Mouse (Mus musculus) cerebellum, adult 8-10 months (tissue): ENCODE measurements around the gene Cfap74.
"Not testable (repeated sequence)": the region's sequence is repeated elsewhere in the genome, so short reads cannot be mapped to it uniquely, and the experiment has no call there.

Experiments used
- DNase-seq: peaks from one replicate; pipeline ENCODE4 v3.0.0; 2022

The Cfap74 gene

DNA sequence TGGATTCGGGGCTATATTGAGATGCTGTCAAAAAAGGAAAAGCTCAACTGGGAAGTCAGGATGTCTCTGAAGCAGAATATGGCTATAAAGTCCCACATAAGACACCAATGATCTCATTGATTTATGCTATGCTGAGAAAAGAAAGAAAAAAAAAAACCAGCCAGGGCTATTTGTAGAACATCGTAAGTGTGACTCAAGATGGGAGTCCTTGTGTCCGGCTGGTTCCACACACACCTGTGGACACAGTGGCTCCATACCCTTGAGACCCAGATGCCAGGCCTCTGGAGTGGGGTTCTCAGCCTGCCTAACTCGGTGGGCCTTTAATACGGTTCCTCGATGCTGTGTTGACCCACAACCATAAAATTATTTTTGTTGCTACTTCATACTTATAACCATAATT, 3.1 kb downstream of the Cfap74 start:
- no peak for DNase-seq

DNA sequence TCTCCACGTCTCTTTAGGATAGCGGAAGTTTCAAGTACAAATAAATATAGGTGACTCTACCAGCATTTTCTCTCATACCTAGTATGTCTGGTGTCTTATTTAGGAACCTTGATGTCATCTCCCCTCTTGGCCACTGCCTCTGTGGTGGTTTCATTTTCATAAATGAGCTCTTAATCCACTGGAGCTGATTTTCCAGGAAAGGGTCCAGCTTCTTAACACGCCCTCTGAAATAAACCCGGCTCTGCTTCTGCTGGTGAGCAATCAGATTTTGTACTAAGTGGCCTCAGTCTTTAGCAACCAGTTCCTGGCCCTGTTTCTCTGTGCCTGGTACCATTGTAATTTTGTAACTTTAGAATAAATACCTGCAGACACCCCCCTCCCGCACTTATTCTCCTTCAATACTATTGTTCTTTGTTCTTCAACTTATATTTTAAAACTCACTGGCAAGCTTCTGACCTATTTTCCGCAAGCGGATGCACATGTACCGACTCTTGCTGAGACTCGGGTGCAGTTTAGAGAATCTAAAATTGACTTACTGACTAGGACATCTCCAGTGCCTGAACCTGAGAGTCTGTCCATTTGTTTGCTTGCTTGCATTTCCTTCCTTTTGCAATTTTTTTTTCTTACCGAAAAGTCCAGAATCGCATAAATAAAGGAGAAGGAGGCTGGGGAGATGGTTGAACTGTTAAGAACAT, 4.8 kb downstream of the Cfap74 start:
- DNase-seq: no peak

DNA sequence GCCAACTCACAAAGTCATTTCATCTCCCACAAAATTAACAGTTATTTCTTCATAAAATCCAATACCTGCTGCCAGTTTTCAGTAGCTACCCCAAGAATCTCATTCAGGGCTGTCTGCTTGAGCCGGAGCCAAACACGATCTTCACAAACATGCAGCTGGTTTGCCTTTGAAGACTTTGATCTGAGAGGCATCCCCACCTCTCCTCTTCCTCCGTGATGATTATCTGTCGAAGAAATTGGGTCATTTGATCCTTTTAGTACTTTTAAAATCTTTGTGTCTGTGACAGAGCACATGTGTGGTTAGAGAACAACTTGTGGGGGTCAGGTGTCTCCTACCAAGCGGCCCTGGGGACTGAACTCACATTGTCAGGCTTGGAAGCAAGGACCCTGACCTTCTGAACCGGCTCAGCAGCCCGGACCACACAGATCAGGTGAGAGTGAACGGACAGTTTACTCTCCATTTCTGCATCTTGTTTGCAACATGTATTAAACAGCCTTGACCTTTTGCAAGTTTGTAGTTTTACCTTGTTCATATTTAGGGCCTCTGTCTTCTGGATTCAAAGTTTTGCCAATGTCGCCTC, 5.8 kb downstream of the Cfap74 start:
- no peak for DNase-seq

DNA sequence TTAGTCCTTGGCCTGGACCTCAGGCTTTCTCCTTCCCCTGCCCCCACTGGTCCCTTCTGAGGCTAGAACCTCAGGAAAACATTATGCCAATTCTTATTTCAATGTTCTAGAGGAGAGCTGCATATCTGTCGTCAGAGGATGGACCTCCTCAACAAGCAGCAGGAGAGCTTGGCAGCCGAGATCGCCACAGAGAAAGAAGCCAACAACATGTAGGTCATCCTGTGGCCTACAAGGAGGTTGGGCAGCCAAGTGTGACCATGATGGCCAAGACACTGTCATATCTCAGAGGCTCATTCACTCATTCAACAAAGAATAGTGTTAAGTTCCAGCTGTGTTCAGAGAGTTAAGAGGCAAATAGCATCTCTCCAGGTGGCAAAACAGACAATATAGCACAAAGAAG, 11.1 kb downstream of the Cfap74 start:
- DNase-seq: peak; percentile 69

DNA sequence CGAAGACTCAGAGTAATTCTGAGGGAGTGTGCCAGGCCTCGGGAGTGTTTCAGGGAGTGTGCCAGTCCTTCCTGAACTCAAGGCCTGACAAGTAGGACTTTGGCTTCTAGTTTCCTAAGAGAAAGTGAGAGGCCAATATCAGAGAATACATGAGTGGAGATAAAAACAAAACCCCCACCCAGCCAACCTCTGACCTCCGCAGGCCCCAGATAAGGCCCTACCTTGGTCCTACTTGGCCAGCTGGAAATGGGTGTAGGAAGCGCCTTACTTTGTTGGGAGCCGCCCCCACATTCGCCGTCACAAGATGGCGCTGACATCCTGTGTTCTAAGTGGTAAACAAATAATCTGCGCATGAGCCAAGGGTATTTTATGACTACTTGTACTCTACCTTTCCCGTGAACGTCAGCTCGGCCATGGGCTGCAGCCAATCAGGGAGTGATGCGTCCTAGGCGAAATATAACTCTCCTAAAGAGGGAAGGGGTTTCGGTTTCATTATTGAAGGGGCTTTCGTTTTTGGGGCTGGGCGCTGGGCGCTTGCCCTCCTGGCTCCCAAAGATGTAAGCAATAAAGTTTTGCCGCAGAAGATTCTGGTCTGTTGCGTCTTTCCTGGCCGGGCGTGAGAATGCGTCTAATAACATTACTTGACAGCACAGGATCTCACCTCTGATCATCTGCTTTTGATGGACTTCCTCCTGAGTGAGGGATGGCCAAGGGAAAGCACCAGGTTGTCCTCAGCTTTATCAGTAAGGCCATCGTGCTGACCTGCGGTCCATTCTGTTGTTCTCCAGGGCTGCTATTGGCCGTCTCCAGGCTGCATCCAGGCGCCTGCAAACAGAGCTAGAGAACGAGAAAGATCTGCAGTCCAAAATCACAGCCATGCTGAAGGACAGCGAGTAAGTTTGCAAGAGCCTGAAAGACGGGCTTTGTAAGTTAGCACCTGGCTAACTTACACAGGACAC, 12.7 kb downstream of the Cfap74 start:
- not testable (repeated sequence) for DNase-seq

DNA sequence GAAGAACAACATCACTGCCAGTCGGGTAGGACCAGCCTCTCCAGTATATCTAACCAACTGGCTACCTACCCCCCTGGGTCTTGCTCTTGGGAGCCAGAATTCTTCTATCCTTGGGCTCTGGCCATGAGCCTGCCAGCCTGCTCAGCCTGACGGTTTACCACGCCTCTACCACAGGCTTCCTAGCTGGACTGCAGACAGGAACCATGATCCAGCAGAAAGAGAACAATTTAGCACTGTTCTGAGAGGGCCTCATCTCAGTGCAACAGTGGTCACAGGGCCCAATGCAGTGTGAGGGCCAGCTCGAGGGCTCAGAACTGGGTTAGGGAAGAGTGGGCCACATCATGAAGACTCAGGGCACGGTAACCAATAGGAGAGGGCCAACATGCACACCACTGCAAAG, 15.0 kb downstream of the Cfap74 start:
- DNase-seq: no peak

DNA sequence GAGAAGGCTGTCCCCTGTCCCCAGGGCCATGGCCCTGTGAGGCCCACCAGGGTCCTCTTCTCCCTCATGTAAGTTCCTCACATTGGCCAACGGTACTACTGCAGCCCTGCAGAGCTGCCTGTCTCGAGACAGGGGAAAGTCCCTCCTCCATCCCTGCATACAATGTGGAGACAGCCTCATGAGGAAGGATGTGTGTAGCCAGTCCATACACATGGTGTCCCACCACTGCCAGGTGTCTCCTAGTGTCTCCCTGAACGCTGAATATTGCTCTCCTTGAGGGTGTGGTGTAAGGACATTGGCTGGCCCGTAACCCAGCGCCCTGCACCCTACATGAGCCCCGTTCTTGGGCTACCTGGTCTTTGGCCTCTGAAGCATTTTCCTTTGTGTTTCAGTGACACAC, 17.3 kb downstream of the Cfap74 start:
- DNase-seq: no peak

DNA sequence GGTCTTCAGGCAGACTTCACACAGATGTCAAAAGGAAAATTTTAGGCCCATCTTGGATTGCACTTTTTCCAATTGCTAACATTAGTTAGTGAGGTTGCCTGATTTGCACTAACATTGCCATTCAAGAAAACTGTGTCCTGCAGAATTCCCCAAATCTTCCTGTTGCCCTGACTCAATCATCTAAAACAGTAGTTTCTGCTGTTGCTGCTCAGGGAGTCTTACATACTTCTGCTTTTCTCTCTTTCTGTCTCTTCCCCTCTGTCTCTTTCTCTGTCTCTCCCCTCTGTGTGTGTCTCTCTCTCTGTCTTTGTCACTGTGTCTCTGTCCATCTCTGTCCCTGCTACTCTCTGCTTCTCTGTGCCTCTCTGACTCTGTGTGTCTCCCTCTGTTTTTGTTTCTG, 19.5 kb downstream of the Cfap74 start:
- DNase-seq: no peak

DNA sequence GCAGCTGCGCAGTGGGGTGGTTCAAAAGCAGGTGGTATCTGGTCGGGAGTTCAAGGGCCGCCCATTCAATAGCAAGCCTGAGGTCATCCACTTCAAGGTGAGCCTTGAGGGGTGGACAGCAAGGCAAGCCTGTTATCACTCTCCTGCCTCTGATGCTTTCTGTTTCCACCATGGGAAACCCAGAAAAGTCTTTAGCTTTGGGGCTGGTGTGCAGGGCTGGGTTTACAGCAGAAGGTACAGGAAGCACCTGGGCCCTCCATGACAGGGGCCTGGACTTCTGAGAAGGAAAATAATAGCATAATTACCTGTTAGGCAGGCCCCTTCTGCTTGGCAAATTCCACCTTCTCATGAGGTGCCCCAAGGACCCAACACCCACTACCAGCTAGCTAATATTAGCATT, 20.2 kb downstream of the Cfap74 start:
- DNase-seq: no peak

DNA sequence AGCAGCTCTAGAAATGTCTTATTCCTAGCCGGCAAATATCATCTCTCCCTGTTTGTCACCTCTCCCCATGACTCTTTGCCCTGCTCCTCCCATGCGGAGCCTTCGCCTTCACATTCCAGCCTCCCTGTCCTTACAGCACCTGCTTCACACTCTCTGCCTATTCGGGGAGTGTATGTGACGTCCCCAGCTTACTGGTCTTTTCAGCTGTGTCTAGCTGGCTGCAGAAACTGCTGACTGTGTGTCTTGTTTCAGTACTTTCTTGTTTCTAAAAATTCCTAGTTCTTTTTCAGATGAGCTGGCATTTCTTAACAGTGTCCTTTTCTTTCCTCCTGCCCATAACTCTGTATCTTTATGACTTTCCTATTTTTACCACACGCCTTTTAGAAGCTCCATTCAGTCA, 23.4 kb downstream of the Cfap74 start:
- DNase-seq: no peak

DNA sequence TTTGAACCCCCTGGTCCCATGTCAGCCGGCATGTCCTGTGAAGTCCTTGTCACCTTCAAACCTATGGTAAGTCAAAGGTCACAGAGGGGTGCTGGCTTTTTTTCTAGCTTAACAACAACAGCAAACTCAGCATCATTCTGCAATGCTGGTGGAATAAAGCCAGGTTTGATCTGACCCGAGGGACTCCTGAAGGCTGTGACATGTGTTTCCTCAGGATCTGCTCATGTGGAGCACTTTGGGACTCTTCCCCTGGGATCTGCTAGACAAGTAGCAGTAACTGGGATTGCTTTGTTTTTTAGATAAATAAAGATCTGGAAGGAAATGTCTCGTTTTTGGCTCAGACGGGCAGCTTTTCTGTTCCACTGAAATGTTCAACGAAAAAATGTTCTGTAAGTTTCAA, 25.0 kb downstream of the Cfap74 start:
- no peak for DNase-seq

DNA sequence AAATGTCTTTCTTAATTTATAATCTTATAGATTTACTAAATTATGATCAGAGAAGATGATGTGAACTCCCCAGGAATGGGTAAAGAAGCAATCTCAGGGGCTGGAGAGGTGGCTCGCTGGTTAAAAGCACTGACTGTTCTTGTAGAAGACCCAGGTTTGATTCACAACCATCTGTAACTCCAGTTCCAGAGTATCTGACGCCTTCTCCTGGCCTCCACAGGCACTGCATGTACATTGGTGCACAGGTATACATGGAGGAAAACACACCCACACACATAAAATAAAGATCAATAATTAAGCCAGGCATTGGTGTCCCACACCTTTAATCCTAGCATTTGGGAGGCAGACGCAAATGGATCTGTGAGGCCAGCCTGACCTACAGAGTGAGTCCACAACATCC, 33.8 kb downstream of the Cfap74 start:
- no peak for DNase-seq

DNA sequence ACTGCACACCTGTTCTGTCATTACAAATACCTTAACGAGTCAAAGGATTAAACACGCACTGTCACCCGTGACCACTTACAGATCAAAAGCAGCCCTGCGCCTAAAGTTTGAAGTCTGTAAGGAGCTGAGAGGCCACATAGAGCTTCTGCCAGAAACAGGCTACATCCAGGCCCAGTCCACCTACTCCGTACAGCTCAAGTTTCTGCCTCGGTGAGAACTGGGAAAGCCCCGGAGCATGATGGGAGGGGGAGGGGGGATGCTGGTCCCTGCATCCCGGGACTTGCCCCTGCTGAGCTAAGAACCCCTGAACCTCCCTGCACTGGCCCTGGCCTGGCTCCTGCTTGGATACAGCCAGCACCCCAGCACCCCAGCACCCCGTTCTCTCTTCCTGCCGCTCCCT, 42.6 kb downstream of the Cfap74 start:
- no peak for DNase-seq

DNA sequence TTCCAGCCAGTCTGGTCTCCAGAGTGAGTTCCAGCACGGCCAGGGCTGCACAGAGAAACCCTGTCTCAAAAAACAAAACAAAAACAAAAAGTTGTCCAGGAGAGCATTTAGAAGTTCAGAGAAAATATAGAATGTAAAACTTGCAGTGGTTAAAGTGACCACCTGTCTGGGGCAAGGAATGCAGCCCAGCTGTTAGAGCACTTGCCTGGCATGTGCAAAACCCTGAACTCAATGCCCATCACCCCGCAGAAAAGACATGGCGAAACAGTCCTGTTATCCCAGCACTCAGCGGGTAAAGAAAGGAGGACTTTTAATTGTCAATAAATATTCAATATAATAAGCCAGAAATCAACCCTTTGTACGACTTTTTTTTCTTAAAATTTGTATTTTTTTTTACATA, 49.6 kb downstream of the Cfap74 start:
- DNase-seq: no peak

DNA sequence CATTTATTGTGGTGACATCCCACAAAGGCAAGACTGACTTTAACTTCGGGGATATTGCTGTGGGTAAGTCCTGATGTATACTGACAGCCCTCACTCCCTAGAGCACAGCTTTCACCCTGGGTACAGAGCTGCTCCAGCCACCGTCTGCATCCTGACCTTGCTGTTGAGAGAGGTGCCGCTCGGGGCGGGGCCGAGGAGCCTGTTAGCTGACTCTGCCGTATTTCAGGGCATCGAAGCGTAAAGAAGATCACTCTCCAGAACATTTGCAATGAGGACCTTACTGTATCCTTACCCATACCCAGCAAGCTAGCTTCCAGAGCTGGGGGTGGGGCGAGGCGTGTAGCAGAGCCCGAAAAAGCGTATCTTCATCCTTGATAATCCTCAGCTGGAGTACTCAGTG, 54.1 kb downstream of the Cfap74 start:
- DNase-seq: no peak

DNA sequence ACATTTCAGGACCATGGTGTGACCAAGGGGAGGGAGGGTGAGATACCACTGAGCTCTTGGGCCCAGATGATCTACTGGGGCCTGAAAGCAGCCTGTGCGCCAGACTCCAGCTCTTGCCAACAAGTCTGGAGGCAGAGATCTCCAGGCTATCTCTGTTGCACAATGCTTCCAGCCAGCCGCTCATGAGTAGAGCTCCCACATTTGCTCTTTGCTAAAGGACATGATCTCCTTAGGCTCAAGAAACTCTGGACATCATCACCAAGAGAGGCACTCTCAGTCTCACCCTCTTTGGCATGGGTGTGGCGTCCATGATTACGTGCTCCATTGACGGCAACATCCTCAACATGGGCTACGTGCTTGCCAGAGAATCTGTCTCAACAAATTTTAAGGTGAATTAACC, 54.6 kb downstream of the Cfap74 start:
- DNase-seq: no peak

DNA sequence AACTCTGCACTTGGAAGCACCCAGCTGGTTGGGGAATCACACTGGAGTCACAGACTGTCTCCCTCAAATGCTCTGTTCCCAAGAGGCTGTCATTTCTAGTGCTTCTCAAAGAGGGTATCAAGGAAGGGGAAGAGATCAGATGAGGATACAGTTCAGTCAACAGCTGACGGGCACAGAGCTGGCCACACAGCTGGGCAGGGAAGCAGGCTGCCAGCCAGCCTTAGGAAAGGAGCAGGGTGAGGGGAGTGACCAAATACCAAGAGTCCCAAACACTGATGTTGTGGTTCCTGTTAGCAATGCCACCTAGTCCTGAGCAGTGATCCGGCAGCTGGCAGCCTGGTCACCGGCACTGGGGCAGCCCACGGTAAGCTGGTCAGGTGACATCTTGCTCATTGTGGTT, 55.1 kb downstream of the Cfap74 start:
- DNase-seq: no peak

DNA sequence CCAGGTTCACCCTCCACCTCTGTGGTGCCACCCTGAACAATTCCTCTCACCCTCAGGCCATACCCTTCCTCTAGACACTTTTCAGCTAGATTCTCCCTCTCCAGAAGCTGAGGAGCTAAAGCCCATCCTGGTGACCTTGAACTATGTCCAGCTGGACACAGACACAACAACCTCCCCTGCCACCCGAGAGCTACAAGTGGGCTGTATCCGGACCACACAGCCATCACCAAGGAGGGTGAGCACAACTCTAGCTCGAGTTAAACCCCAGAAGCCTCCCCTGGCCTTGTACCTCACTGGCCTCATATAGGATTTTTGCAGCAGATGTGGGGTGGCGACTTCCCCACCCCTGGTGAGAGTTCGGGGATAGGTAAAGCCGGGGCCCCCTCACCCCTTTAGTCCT, 56.6 kb downstream of the Cfap74 start:
- no peak for DNase-seq

DNA sequence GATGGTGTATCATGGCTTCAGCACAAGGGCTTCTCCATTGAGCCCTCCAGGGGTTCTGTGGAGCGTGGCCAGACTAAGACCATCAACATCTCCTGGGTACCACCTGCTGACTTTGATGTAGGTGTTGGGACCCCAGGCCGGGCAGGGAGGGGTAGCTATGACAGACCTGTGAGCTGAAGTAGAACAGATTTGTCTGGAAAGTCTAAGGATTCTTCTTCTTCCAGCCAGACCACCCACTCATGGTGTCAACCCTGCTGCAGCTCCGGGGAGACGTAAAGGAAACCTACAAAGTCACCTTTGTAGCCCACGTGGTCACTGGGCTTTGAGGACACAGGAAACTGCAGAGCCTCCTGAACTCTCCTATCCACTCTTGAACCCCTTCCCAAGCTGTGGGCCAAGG, 57.1 kb downstream of the Cfap74 start:
- DNase-seq: no peak

DNA sequence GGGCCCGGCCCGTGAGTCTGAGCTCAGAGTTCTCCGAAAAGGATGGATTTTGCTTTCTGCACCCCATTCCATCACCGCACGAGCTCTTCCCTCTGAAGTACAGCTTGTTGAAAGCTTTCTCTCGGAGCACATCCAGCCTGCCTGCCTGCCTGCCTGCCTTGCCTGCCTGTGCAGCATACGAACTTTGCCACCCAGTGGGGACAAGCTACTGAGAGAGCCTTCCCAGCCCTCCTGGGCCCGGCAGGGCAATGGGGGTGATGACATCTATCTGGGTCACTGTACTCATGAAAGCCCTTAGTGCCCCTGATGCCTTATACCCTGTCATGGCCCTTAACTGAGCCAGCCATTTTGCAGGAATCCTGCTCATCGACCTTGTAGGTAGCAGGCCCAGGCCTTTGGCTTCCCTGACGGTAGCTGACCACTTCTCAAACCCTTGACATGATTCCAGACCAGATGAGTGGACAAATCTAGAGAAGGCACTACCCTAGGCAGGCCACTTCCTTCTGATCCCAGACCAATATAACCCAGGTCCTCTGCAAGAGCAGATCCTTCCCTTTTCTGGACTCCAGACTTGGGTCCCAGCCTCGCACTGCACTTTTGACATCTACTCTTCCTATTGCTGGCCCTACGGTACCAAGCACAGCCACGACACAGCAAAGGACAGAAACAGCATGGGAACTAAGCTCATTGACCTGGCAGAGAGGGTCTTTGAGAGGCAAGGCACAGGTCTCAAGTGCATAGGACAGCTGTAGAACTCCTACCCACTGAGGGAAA, 58.4 kb downstream of the Cfap74 start:
- DNase-seq: no peak

DNA sequence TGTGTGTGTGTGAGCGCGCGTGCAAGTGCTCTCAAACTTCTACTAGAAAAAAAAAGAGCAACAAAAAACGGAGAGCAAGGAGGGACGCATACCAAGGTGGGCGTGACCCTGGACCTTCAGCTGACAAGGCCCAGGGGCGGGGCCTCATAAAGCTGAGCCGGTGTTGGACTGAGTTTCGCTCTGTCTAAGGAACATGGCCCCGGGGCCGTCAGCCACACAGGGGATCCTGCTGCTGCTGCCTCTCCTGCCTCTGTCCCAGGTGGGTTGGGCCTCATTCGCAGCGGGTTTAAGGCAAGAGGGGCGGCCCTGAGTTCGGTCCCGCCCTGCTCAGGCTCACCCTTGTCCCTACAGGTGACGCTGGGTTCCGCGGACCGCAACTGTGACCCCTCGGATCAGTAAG, 60.0 kb downstream of the Cfap74 start, which contains the start of gene Tmem52:
Tmem52 (plus strand) TSS at position 163 of the 400 bp plus-strand sequence.
- DNase-seq: no peak

DNA sequence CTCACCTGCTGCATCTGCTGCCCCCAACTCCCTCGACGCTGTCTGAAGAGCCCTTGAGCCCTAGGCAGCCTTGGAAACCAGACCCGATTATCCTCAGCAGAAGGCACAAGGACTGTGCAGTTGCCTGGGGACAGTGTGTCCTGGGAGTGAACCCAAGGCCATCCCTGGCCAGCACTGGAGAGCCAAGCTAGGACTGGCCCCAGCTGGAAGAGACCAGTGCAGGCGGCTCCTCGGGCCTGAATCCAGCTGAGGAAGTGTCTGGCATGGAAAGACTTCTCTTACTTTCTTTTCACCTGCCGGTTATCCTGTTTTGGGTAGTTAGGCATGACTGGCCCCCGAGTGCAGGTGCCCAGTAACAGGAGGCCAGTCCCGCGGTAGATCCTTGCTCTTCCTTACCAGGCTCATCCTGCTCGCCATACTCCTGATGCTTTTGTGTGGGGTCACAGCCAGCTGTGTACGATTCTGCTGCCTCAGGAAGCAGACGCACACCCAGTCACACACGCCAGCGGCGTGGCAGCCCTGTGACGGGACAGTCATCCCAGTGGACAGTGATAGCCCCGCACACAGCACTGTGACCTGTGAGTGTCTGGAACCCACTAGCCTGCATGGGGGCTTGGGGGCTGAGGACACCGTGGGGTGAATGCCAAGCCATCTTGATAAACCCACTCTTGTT, 60.7 kb downstream of the Cfap74 start:
- no peak for DNase-seq
